Mouse (Mus musculus) limb, embryonic 13.5 days (tissue): Measurements from ENCODE around the gene Csrp1. TPM values are rescaled to one million over a fixed set of nuclear protein-coding genes. Genes with fewer than 3 reads are reported as not detected.

ENCODE experiments used
- ATAC-seq: fragments of 200-750 bp; cut with Nextera tagmentation; 2 replicates; pipeline ENCODE4 v1.8.0; 2017; ENCODE audit warnings: low read depth, moderate number of reproducible peaks, moderate TSS enrichment; ENCODE audit not compliant: low FRiP score
- H3K27ac ChIP-seq: fragments of 300-500 bp; sonication (generic); 2 replicates; pipeline ENCODE4 v1.5.1; 2015; ENCODE audit warnings: inconsistent platforms, mild to moderate bottlenecking, moderate library complexity
- H3K27me3 ChIP-seq: fragments of 300-500 bp; sonication (generic); 2 replicates; pipeline ENCODE4 v1.6.1; 2015; ENCODE audit warnings: mild to moderate bottlenecking, inconsistent platforms
- H3K36me3 ChIP-seq: fragments of 300-500 bp; sonication (generic); 2 replicates; pipeline ENCODE4 v1.6.1; 2015; ENCODE audit warnings: inconsistent platforms, mild to moderate bottlenecking, moderate library complexity
- H3K4me1 ChIP-seq: fragments of 300-500 bp; sonication (generic); 2 replicates; pipeline ENCODE4 v1.6.1; 2015; ENCODE audit warnings: inconsistent platforms
- H3K4me2 ChIP-seq: fragments of 300-500 bp; sonication (generic); replicated peaks from 2 replicates; pipeline ENCODE4 v1.6.1; 2015; ENCODE audit warnings: inconsistent platforms, mild to moderate bottlenecking, moderate library complexity
- H3K4me3 ChIP-seq: fragments of 300-500 bp; sonication (generic); 2 replicates; pipeline ENCODE4 v1.5.1; 2015; ENCODE audit warnings: moderate library complexity, mild to moderate bottlenecking, inconsistent platforms
- H3K9ac ChIP-seq: fragments of 300-500 bp; sonication (generic); 2 replicates; pipeline ENCODE4 v1.6.1; 2015; ENCODE audit warnings: mild to moderate bottlenecking, inconsistent platforms
- H3K9me3 ChIP-seq: fragments of 300-500 bp; sonication (generic); 2 replicates; pipeline ENCODE4 v1.6.1; 2016; ENCODE audit warnings: inconsistent platforms
- WGBS: fragments of 180-500 bp; shearing (Covaris S2); methylation state at CpG from one replicate; pipeline ENCODE4 v1.1.7; 2015; 5-methylcytosine and 5-hydroxymethylcytosine counted together
- polyA plus RNA-seq: library from polyadenylated mRNA; unstranded; fragments of >200 nt; fragmentation: Nextera tagmentation; extraction: Ambion mirVana; gene quantifications from 2 replicates; pipeline ENCODE4 v1.2.1, GENCODE M21; 2015

Gene Csrp1
- polyA plus RNA-seq, 1 experiment from 2014 or later, result 77.5 TPM

DNA sequence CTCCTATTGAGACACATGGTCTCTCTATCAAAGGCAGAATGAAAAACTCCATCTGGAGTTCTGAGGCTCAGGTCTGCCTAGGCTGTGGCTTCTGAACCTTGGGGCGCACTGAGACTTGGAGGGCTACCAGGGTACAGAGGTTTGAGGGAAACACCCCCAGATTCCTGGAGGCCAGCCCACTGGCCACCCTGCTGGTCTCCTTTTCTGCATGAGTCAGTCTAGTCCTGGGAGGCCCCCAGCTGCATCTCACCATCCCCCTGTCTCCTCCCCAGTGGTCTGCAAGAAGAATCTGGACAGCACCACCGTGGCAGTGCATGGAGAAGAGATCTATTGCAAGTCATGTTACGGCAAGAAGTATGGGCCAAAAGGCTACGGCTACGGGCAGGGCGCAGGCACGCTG is 25.1 kb downstream of the Csrp1 start:
- Histone ChIP-seq H3K4me2 (no peak overlapping the region), H3K9ac (no peak overlapping the region), H3K9me3 (no peaks in the 10 kb centered on the region), H3K36me3 (peaks cover 50% of the 10 kb centered on the region), H3K4me3 (no peak overlapping the region), H3K27me3 (no peaks in the 10 kb centered on the region), H3K27ac (no peak overlapping the region), H3K4me1 (peaks cover 9% of the 10 kb centered on the region)
- 84% methylated on average over 7 of the region's 7 CpGs for WGBS
- ATAC-seq, result no peak

DNA sequence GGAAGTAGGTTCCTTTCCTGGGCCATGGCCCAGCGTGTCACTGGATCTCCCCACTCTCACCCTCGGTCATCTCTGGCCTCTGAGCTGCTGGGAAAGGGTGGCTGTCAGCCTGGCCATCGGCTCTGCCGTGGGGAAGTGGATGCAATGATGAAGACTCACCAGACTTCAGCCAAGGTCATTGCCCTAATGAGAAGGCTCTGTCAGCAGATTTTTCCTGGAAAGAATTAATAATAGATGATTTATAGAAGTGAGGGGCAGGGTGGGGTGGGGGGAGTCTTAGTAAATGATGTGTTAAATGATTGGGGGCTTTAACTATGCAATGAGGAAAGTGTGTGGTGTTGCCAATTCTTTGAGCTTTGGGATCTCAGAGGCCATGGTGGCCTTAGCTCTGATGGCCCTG is 26.4 kb downstream of the Csrp1 start:
- H3K27ac ChIP-seq, result no peak overlapping the region
- H3K9ac ChIP-seq, result no peak overlapping the region
- ATAC-seq, result no peak
- WGBS, result 77% methylated on average over 4 of the region's 4 CpGs
- H3K27me3 ChIP-seq, result no peaks in the 10 kb centered on the region
- peaks cover 2% of the 10 kb centered on the region for H3K4me1 ChIP-seq
- H3K4me2 ChIP-seq, result no peak overlapping the region
- H3K9me3 ChIP-seq, result no peaks in the 10 kb centered on the region
- H3K36me3 ChIP-seq, result peaks cover 59% of the 10 kb centered on the region
- no peak overlapping the region for H3K4me3 ChIP-seq

DNA sequence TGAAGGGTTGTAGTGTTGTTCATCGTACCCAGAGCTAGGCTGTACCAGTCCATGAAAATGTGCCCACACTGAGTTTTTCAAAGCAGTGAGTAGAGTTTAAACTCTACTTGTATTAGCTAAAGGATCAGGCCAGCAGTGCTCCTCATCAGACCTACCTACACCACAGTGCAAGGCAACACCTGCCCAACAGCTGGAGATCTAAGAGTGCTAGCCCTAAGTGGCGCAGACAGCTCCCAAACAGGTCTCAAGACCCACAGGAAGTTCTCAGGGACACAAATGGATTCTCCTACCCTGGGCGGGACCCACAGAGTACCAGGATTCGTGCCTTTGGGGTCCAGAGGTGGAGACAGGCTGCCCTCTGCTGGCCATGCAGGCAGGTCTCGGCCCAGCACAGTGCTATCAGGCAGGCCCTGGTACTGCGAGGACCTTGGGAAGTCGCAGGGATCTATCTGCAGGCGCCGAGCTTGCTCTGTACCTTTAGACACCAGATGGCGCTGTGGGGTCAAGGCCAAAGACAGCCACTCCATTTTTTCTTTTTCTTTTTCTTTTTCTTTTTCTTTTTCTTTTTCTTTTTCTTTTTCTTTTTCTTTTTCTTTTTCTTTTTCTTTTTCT is 33.0 kb downstream of the Csrp1 start:
- peak overlapping the region; percentile 28; the same call in 1 of the 2 replicates for H3K27ac ChIP-seq
- H3K9me3 ChIP-seq, result no peaks in the 10 kb centered on the region
- H3K4me3 ChIP-seq, result no peak overlapping the region
- peak; percentile 97 for ATAC-seq
- no peak overlapping the region for H3K4me2 ChIP-seq
- H3K4me1 ChIP-seq, result peaks cover 10% of the 10 kb centered on the region
- H3K9ac ChIP-seq, result no peak overlapping the region
- whole genome bisulfite sequencing, result 12% methylated on average over 10 of the region's 10 CpGs
- H3K27me3 ChIP-seq, result no peaks in the 10 kb centered on the region
- peaks cover 43% of the 10 kb centered on the region for H3K36me3 ChIP-seq

DNA sequence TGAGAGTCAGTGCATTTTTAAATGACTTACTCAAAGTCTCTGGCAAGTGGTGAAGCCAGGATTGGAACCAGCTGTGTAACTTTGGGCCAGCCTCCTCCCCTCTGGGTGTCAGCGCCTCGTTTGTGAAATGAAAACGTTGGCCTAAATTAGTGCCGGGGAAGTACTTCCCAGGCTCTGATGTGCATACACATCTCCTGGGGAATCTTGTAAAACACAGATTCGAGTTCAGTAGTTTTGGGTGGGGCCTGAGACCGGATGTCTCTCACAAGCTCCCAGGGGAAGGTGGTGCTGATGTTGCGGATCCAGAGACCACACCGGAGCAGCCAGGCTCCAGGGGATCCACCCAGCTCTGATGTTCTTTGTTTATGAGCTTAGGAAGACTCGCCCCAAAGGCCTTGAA is 35.4 kb downstream of the Csrp1 start:
- Histone ChIP-seq H3K4me2 (no peak overlapping the region), H3K9me3 (no peaks in the 10 kb centered on the region), H3K4me1 (peaks cover 10% of the 10 kb centered on the region), H3K27me3 (no peaks in the 10 kb centered on the region), H3K27ac (no peak overlapping the region), H3K9ac (no peak overlapping the region), H3K36me3 (peaks cover 18% of the 10 kb centered on the region), H3K4me3 (no peak overlapping the region)
- 37% methylated on average over 9 of the region's 9 CpGs for WGBS
- ATAC-seq, result no peak

DNA sequence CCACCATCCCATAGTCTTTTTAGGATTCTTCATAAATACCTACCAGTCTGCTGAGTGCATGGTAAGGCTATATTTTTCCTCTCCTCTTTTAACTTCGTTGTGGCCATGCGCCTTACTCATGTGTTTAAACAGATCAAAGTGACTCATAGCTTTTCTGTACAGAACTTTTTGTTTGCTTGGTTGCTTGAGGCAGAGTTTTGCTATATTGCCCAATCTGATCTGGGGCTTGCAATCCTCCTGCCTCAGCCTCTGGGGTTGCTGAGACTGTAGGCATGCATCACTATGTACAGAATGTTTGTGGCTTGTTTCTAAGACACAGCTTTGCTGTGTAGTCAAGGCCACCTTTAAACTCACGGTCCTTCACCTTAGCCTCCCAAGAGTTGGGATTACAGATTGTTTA is 36.1 kb downstream of the Csrp1 start:
- WGBS, result 80% methylated on average over 3 of the region's 3 CpGs

DNA sequence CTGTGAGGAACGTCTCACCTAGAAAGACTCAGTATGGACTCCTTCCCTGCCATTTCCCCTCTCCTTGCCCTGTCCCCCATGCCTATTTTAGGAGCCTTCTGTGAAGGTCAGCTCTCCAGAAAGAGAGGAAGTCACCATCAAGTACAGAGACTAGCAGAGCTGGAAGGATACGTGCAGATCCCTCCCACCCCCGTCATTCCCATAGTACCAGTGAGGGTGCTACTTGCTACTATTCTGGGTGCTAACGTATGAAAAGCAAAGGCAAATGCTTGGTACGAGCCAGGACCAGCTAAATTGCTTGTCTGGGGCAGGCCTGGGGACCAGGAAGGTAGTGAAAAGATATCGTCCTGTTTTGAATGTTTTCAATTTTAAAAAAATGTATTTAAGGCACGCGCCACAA is 37.4 kb downstream of the Csrp1 start:
- Histone ChIP-seq H3K9me3 (no peaks in the 10 kb centered on the region), H3K4me3 (no peak overlapping the region), H3K27me3 (no peaks in the 10 kb centered on the region), H3K4me1 (peaks cover 16% of the 10 kb centered on the region), H3K27ac (no peak overlapping the region), H3K9ac (no peak overlapping the region), H3K4me2 (no peak overlapping the region), H3K36me3 (no peaks in the 10 kb centered on the region)
- no peak for ATAC-seq
- WGBS, result 70% methylated on average over 8 of the region's 8 CpGs

More for the DNA sequence above, 36.1 kb downstream of the Csrp1 start:
- peaks cover 12% of the 10 kb centered on the region for H3K36me3 ChIP-seq
- no peak overlapping the region for H3K4me3 ChIP-seq
- no peak overlapping the region for H3K4me2 ChIP-seq
- no peak for ATAC-seq
- H3K27ac ChIP-seq, result no peak overlapping the region
- H3K9ac ChIP-seq, result no peak overlapping the region
- H3K4me1 ChIP-seq, result peaks cover 12% of the 10 kb centered on the region
- H3K27me3 ChIP-seq, result no peaks in the 10 kb centered on the region
- no peaks in the 10 kb centered on the region for H3K9me3 ChIP-seq

DNA sequence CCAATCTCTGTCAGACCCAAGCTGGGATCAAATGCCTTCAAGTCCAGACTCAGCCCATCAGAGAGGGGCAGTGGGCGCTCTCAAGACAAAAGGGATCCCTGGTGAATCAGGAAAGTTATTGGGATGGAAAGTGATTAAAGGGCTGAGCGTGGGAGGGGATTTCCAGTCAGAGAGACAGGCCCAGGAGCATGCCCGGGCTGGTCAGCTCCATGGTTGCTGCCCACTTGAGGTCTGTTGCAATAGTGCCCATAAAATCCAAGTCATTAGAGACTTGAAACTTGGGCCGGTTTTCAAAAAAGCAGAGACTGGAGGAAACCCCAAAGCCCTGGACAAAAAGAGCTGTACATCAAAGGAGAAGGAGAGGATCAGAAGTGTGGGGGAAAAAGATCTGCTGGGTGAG is 39.8 kb downstream of the Csrp1 start:
- H3K4me2 ChIP-seq, result no peak overlapping the region
- 45% methylated on average over 4 of the region's 4 CpGs for WGBS
- no peaks in the 10 kb centered on the region for H3K27me3 ChIP-seq
- no peaks in the 10 kb centered on the region for H3K9me3 ChIP-seq
- H3K4me3 ChIP-seq, result no peak overlapping the region
- no peak overlapping the region for H3K9ac ChIP-seq
- no peaks in the 10 kb centered on the region for H3K36me3 ChIP-seq
- H3K4me1 ChIP-seq, result peaks cover 25% of the 10 kb centered on the region
- ATAC-seq, result no peak
- no peak overlapping the region for H3K27ac ChIP-seq

DNA sequence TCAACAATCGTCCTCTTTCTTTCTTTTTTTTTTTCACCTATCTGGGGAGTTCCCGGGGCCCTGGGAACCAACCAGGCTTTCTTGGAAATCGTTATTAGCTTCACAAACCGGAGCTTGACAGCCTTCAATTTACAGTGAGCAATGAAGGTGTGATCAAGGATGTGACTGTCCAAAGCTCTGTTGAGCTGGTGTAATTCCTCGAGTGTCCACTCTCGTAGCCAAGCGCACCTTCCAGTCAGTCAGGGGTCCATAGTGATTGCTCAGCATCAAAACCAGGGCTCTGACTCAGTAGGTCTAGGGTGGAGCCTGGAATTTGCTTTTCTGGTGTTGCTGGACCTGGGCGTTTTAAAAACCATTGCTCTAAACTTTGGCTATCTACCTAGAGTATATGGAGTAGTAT is 40.4 kb downstream of the Csrp1 start:
- Histone ChIP-seq H3K9me3 (no peaks in the 10 kb centered on the region), H3K27ac (no peak overlapping the region), H3K4me3 (no peak overlapping the region), H3K9ac (no peak overlapping the region), H3K27me3 (no peaks in the 10 kb centered on the region), H3K4me2 (no peak overlapping the region), H3K36me3 (no peaks in the 10 kb centered on the region), H3K4me1 (peaks cover 21% of the 10 kb centered on the region)
- ATAC-seq, result no peak
- WGBS, result 58% methylated on average over 8 of the region's 8 CpGs

DNA sequence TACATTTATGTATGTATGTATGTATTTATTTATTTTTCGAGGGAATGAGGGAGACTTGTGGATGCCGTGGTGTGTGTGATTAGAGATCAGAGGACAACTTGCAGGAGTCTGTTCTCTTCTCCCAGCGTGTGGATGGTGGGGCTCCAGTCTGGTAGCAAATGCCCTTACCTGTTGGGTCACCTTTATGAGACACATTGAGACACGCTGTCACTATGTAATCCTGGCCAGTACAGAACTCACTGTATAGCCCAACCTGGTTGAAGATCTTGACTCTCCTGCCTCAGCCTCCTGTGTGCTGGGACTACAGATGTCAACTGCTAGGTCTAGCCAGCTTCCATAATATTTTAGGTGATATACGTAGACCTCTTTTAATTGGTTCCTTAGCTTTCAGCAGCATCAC is 41.9 kb downstream of the Csrp1 start:
- Histone ChIP-seq H3K27me3 (no peaks in the 10 kb centered on the region), H3K27ac (no peak overlapping the region), H3K9ac (no peak overlapping the region), H3K4me3 (no peak overlapping the region), H3K4me1 (peaks cover 29% of the 10 kb centered on the region), H3K9me3 (no peaks in the 10 kb centered on the region), H3K36me3 (no peaks in the 10 kb centered on the region), H3K4me2 (no peak overlapping the region)
- WGBS, result 88% methylated on average over 5 of the region's 5 CpGs
- ATAC-seq, result no peak

DNA sequence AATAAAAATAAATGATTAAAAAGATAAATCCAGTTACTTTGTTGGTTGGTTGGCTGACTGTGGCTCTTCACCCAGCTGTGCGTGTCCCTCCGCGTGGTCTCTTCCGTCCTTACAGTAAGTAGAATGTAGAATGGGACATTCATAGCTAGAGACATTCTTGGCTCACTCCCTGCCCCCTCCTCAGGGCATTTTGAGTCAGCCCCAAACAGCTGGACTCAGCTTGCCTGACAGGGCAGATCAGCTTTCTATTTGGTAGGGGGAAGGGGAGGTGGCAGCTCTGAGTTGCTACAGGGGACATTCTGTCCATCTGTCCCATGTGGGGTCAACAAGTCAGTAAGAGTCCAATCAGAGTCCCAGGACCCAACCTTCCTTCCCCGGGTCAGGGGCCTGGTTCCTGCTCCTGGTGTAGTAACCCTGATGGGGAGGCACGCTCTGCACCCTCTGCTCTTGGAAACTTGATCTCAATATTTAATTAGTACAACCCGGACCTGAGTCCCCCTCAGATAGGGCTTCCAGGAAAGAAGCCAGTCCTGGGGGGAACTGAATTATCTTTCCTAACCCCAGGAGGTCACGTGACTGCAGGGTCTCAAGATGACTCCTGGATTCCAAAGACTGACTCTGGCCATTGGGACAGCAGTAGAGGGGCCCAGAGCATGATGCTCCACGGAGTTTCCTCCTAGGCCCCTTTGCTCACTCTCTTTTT is 43.8 kb downstream of the Csrp1 start:
- H3K27ac ChIP-seq, result no peak overlapping the region
- 57% methylated on average over 9 of the region's 9 CpGs for WGBS

DNA sequence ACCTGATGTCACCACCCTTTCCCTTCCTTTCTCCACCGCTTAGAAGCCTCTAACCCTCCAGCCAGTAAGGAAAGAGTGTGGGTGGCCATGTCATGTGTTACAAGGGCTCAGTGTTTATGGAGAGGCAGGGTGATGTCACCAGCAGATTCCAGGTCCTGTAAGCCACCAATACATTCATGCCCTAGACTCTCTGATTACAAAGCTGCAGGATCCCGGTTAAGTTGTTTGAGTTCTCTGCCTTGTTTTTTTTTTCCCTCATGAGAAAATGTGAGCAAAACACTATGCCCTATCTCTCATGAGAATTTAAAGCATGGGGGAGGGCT is 44.3 kb downstream of the Csrp1 start:
- peaks cover 9% of the 10 kb centered on the region for H3K36me3 ChIP-seq
- WGBS, result 60% methylated on average over 2 of the region's 2 CpGs
- no peak overlapping the region for H3K4me2 ChIP-seq
- H3K27ac ChIP-seq, result no peak overlapping the region
- no peaks in the 10 kb centered on the region for H3K9me3 ChIP-seq
- no peak for ATAC-seq
- H3K9ac ChIP-seq, result no peak overlapping the region
- H3K4me3 ChIP-seq, result no peak overlapping the region
- peaks cover 53% of the 10 kb centered on the region for H3K4me1 ChIP-seq
- no peaks in the 10 kb centered on the region for H3K27me3 ChIP-seq

More for the DNA sequence above, 43.8 kb downstream of the Csrp1 start:
- peaks cover 48% of the 10 kb centered on the region for H3K4me1 ChIP-seq
- no peaks in the 10 kb centered on the region for H3K9me3 ChIP-seq
- H3K36me3 ChIP-seq, result peaks cover 4% of the 10 kb centered on the region
- H3K9ac ChIP-seq, result no peak overlapping the region
- no peaks in the 10 kb centered on the region for H3K27me3 ChIP-seq
- no peak overlapping the region for H3K4me3 ChIP-seq
- no peak for ATAC-seq
- no peak overlapping the region for H3K4me2 ChIP-seq

DNA sequence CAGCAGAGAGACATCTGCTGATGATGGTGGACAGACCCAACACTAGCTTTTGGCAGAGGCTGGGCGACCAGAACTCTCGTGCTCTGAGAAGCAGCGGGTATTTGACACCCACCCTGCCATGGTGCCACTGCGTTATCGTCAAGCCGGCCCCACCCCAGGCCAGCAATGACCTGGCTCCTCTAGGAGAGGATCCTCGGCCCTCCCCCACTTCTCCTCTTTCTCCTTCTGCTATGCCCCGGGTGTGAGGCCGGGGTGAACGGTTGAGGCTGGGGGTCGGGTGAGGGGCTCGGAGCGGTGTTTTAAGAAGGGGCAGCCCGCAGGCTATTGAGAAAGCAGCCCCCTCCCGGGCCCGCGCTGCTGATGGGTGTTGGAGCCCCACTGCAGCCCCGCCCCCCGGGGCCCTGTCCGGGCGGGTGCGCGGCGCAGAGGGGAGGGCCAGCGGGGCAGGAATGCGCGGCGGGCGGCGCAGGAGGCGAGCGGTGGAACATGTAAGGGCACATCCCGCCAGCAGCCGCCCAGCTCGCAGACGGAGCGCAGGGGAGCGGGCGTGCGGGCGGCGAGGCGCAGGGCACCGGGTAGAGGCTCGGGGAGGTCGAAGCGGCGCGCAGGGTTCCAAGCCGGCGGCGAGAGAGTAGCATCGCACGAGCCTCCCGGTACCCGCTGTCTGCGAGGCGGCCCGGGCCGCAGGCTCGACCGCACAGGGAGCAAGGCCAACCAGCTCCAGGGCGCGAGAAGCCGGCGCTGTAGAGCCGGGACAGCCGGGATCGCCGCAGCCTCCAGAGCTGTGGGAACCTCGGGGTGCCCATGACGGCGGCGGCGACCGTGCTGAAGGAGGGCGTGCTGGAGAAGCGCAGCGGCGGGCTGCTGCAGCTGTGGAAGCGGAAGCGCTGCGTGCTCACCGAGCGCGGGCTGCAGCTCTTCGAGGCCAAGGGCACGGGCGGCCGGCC is 46.1 kb downstream of the Csrp1 start, which contains the start of gene Phlda3:
Phlda3 (plus strand) TSS at position 475 of the 947 bp plus-strand sequence.
- no peaks in the 10 kb centered on the region for H3K27me3 ChIP-seq
- peaks cover 24% of the 10 kb centered on the region for H3K36me3 ChIP-seq
- ATAC-seq, result peak; percentile 91

More for the DNA sequence above, 46.1 kb downstream of the Csrp1 start, which contains the start of gene Phlda3:
- Histone ChIP-seq H3K27ac (peak within 1 kb of the TSS; percentile 90), H3K4me1 (peaks cover 61% of the 10 kb centered on the region), H3K9ac (peak within 1 kb of the TSS; percentile 92), H3K4me3 (peak within 1 kb of the TSS; percentile 80), H3K4me2 (peak within 1 kb of the TSS; percentile 87), H3K9me3 (no peaks in the 10 kb centered on the region)
- under 1% methylated on average over 86 of the region's 90 CpGs for WGBS
